Comparison of ENCODE assay signal across 16 mouse cellular contexts in genomic region chr9:113813086-113813485, GRCm38 (mm10).
DNase-seq lines count a peak whose midpoint lies in the region; ATAC-seq and TF ChIP-seq lines count a peak whose summit lies in the region.
"Had no signal": no experiment of that assay in that cellular context is flagged by ENCODE, and none has a peak within 500 bp of the region (broad histone marks: within the 10 kb centered on the region; RNA-seq: fewer than 3 reads in every experiment).

No protein-coding gene starts in this region.

- H3K36me3 ChIP-seq in forebrain, embryonic 16.5 days (ENCODE audit: control insufficient read depth, insufficient read depth) = no peaks in the 10 kb centered on the region
- H3K36me3 ChIP-seq in neural tube, embryonic 13.5 days = peaks cover 7% of the 10 kb centered on the region; the same call in 1 of the 2 replicates
- H3K36me3 ChIP-seq in kidney, adult 2 months (ENCODE audit: control insufficient read depth, insufficient read depth, low read length) = no peaks in the 10 kb centered on the region
- H3K36me3 ChIP-seq: heart, embryonic 15.5 days; liver, embryonic 15.5 days had no signal

- 17% methylated on average over 5 of the region's 5 CpGs for WGBS in cerebellum, adult 2 months
- WGBS in forebrain, embryonic 16.5 days = 69% methylated on average over 5 of the region's 5 CpGs
- WGBS in neural tube, embryonic 13.5 days = 70% methylated on average over 5 of the region's 5 CpGs
- 91% methylated on average over 5 of the region's 5 CpGs for WGBS in kidney, adult 2 months

- H3K4me3 ChIP-seq in cerebellum, adult 2 months (replicated peaks; ENCODE audit: insufficient read depth, low read depth, low read length) = peak overlapping the region; percentile 100
- peak overlapping the region; percentile 61 for H3K4me3 ChIP-seq in left cerebral cortex, adult 2 months
- peak overlapping the region; percentile 51 for H3K4me3 ChIP-seq in forebrain, embryonic 16.5 days (replicated peaks; ENCODE audit: low read length)
- H3K4me3 ChIP-seq in neural tube, embryonic 13.5 days = peak overlapping the region; percentile 42
- no peak overlapping the region for H3K4me3 ChIP-seq in kidney, adult 2 months (ENCODE audit: insufficient read depth, low read depth, low read length)
- H3K4me3 ChIP-seq: liver, embryonic 15.5 days; myocyte had no signal

- H3K27me3 ChIP-seq in cerebellum, adult 2 months (ENCODE audit: control insufficient read depth, insufficient read depth, low read length) = no peaks in the 10 kb centered on the region
- no peaks in the 10 kb centered on the region for H3K27me3 ChIP-seq in forebrain, embryonic 16.5 days (replicated peaks; ENCODE audit: control insufficient read depth, insufficient read depth, low read length)
- H3K27me3 ChIP-seq in neural tube, embryonic 13.5 days = no peaks in the 10 kb centered on the region
- no peaks in the 10 kb centered on the region for H3K27me3 ChIP-seq in kidney, adult 2 months (replicated peaks; ENCODE audit: control insufficient read depth, insufficient read depth, low read length)
- H3K27me3 ChIP-seq: heart, embryonic 15.5 days; liver, embryonic 15.5 days; Patski had no signal

- no peak for TF ChIP-seq POLR2A in cerebellum, adult 2 months (IDR thresholded peaks at IDR 0.05; ENCODE audit: borderline replicate concordance, insufficient read depth, low read length)
- no peak for TF ChIP-seq POLR2A in kidney, adult 2 months (IDR thresholded peaks at IDR 0.05; ENCODE audit: low read depth, low read length)

- H3K9ac ChIP-seq in forebrain, embryonic 16.5 days (replicated peaks; ENCODE audit: low read depth, low read length) = peak overlapping the region; percentile 58
- peak overlapping the region; percentile 71 for H3K9ac ChIP-seq in neural tube, embryonic 13.5 days
- H3K9ac ChIP-seq: heart, embryonic 15.5 days; liver, embryonic 15.5 days had no signal

- TF ChIP-seq CTCF in cerebellum, adult 2 months (IDR thresholded peaks at IDR 0.05; ENCODE audit: borderline replicate concordance, insufficient read depth, low read depth, low read length) = no peak
- no peak for TF ChIP-seq CTCF in left cerebral cortex, adult 2 months (IDR thresholded peaks at IDR 0.05)
- no peak for TF ChIP-seq CTCF in kidney, adult 2 months (conservative IDR thresholded peaks at IDR 0.05; ENCODE audit: insufficient read depth, insufficient read length, low read depth, low read length)

- H3K9me3 ChIP-seq in forebrain, embryonic 16.5 days (ENCODE audit: control insufficient read depth, low read length) = no peaks in the 10 kb centered on the region
- no peaks in the 10 kb centered on the region for H3K9me3 ChIP-seq in neural tube, embryonic 13.5 days
- H3K9me3 ChIP-seq: heart, embryonic 15.5 days; liver, embryonic 15.5 days had no signal

- no peak for ATAC-seq in forebrain, embryonic 16.5 days
- ATAC-seq in neural tube, embryonic 13.5 days (ENCODE audit: low read depth) = no peak
- ATAC-seq: Patski had no signal

- peak overlapping the region; percentile 60 for H3K4me2 ChIP-seq in forebrain, embryonic 16.5 days (ENCODE audit: low read length)
- H3K4me2 ChIP-seq in neural tube, embryonic 13.5 days = peak overlapping the region; percentile 59

- peak overlapping the region; percentile 74 for H3K27ac ChIP-seq in cerebellum, adult 2 months (ENCODE audit: insufficient read depth, low read length)
- peak overlapping the region; percentile 93 for H3K27ac ChIP-seq in left cerebral cortex, adult 2 months
- H3K27ac ChIP-seq in forebrain, embryonic 16.5 days (ENCODE audit: low read length) = 0 out of 2 replicates have a peak overlapping the region, but pooled peaks have one; percentile 12
- H3K27ac ChIP-seq in neural tube, embryonic 13.5 days (replicated peaks) = peak overlapping the region; percentile 67
- H3K27ac ChIP-seq in kidney, adult 2 months (ENCODE audit: insufficient read depth, low read depth, low read length) = no peak overlapping the region
- H3K27ac ChIP-seq: heart, embryonic 15.5 days; kidney, postnatal 0 days; liver, embryonic 15.5 days had no signal

- intact Hi-C loops in left cerebral cortex, adult 2 months (cut with DNase I) = no loop called here

- peak; percentile 39 to 47 for DNase-seq in cerebellum, adult 2 months
- DNase-seq in cerebellum, adult 9-11 months = no peak
- no peak for DNase-seq in left cerebral cortex, adult 2 months (ENCODE audit: extremely low spot score in 1 of 2, low spot score in 2 of 2)
- no peak for DNase-seq in left cerebral cortex, adult 18-20 months (ENCODE audit: low spot score in 2 of 2)
- DNase-seq in kidney, postnatal 36 days = no peak
- no peak for DNase-seq in kidney, adult 2 months
- DNase-seq: adrenal gland, adult 2 months; lung, postnatal 36 days; spleen, adult 18-20 months had no signal

- peaks cover 5% of the 10 kb centered on the region; the same call in 1 of the 2 replicates for H3K4me1 ChIP-seq in cerebellum, adult 2 months (ENCODE audit: control insufficient read depth, insufficient read depth, low read length)
- H3K4me1 ChIP-seq in forebrain, embryonic 16.5 days (replicated peaks; ENCODE audit: control insufficient read depth, insufficient read depth, low read length) = peaks cover 17% of the 10 kb centered on the region
- peaks cover 35% of the 10 kb centered on the region for H3K4me1 ChIP-seq in neural tube, embryonic 13.5 days (replicated peaks)
- no peaks in the 10 kb centered on the region for H3K4me1 ChIP-seq in kidney, adult 2 months (ENCODE audit: control insufficient read depth, insufficient read depth, low read length)

Comparison
In these comparisons a context has a peak if more than half of its experiments do, and no peak if none do; other contexts are left out.
1. DNase-seq: peak in cerebellum, adult 2 months (2 of 2); none in cerebellum, adult 9-11 months (single experiment), left cerebral cortex, adult 2 months (0 of 2), left cerebral cortex, adult 18-20 months (0 of 2), kidney, postnatal 36 days (0 of 2) and kidney, adult 2 months (single experiment).